Mouse (Mus musculus): Measurements from ENCODE around the gene Chpf2. TPM values are rescaled to one million over a fixed set of nuclear protein-coding genes. Genes with fewer than 3 reads are reported as not detected.
"Not testable (repeated sequence)": the region's sequence is repeated elsewhere in the genome, so short reads cannot be mapped to it uniquely, and the experiment has no call there.

Chpf2 gene
- polyA plus RNA-seq, 1 experiment: 9.1 TPM

DNA sequence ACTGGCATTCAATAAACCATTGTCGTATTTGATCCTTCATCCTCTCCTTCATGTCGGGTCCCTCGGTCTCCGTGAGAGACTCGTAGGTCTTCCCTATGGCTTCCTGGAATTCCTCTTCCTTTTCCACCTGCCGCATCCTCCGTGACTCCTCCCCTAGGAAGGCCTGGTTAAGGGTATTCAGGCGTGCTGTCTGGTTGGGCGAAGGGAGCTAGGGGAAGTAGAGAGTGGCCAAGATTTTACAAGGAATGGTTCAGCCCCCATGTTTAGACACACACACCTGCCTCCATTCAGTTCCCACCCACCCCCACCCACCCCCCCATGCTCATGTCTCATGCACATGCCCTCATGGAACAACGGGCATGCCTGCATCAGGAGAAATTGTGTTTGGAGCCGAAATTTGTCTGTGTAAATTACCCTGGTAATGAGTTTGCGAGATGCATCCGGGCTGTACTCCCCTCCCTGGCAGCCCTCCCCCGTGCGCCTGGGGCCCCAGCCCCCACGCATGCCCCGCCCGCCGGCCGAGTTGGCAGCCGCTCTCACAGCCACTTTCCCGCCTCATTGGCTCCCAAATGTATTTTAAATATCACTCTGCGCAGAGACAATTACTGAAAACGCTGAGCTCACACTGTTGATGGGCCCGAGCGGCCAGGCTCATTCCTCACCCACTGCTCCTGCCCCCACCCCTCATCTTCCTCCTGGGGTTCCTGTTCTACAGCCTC lies 35.8 kb upstream of the Chpf2 start:
- H3K27ac ChIP-seq (ENCODE audit: control insufficient read depth, insufficient read depth, low read depth, low read length): no peak overlapping the region
- H3K36me3 ChIP-seq (ENCODE audit: control insufficient read depth, insufficient read depth, low read length): no peaks in the 10 kb centered on the region
- TF ChIP-seq CTCF (IDR thresholded peaks at IDR 0.05; ENCODE audit: control insufficient read depth, insufficient read depth, insufficient replicate concordance, low read depth, low read length) (no peak), POLR2A (IDR thresholded peaks at IDR 0.05; ENCODE audit: control insufficient read depth, low read depth, low read length) (no peak)
- H3K27me3 ChIP-seq (ENCODE audit: control insufficient read depth, insufficient read depth, low read length): no peaks in the 10 kb centered on the region
- H3K4me3 ChIP-seq (ENCODE audit: control insufficient read depth, low read depth, low read length): no peak overlapping the region
- H3K4me1 ChIP-seq (ENCODE audit: control insufficient read depth, insufficient read depth, low read length): peaks cover 6% of the 10 kb centered on the region

DNA sequence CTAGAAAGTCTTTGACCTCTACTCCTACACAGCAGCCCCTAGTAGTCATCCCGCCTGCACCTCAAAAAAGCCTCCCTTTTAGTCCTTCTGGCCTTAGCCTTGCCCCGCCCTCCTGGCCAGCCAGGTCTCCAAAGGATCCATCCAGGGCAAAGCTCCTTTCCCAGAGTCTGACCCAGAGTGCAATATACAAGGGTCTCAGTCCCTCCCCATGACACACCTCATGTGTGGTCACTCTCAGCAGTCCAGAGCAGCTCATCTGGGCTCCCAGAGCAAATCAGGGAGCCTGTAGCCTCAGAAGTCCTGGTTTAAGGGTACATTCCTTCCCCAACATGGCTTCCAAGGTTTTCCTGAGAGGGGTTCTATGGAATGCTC lies 35.2 kb upstream of the Chpf2 start:
- H3K4me3 ChIP-seq (ENCODE audit: control insufficient read depth, low read depth, low read length): no peak overlapping the region

DNA sequence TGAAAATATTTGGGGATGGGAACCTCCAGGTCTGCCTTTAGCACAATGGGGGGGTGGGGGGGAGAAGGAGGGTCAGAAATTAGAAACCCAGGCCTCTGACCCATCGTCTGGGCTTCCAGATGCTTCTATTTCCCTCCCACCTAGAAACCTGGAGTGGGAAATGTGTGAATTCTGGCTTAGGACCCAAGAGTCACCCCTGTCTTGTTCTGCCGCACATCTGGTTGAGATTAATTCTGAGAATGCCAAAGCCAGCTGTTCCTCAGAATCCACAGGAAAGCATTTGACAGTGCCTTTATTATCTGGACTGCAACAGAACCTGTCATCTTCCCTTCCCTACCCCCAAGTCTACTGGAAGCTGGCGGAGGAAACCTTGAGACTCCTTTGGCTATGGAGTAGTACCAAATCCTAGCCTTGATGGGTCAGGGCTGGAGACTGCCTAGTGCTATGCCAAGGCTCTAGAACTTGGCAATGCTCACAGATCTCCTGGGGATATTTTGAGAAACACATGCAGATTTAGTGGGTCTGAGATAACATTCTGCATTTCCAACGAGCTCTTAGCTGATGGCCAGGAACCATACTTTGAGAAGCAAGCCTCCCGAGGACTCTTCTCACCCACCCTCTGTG lies 32.8 kb upstream of the Chpf2 start:
- Histone ChIP-seq H3K4me1 (ENCODE audit: control insufficient read depth, insufficient read depth, low read length) (peaks cover 6% of the 10 kb centered on the region), H3K27me3 (ENCODE audit: control insufficient read depth, insufficient read depth, low read length) (no peaks in the 10 kb centered on the region), H3K36me3 (ENCODE audit: control insufficient read depth, insufficient read depth, low read length) (no peaks in the 10 kb centered on the region), H3K27ac (ENCODE audit: control insufficient read depth, insufficient read depth, low read depth, low read length) (no peak overlapping the region), H3K4me3 (ENCODE audit: control insufficient read depth, low read depth, low read length) (peak overlapping the region; percentile 83)
- TF ChIP-seq POLR2A (IDR thresholded peaks at IDR 0.05; ENCODE audit: control insufficient read depth, low read depth, low read length): no peak
- no peak for TF ChIP-seq CTCF (IDR thresholded peaks at IDR 0.05; ENCODE audit: control insufficient read depth, insufficient read depth, insufficient replicate concordance, low read depth, low read length)

More for the DNA sequence above, 35.2 kb upstream of the Chpf2 start:
- no peak for TF ChIP-seq CTCF (IDR thresholded peaks at IDR 0.05; ENCODE audit: control insufficient read depth, insufficient read depth, insufficient replicate concordance, low read depth, low read length)
- no peak for TF ChIP-seq POLR2A (IDR thresholded peaks at IDR 0.05; ENCODE audit: control insufficient read depth, low read depth, low read length)
- Histone ChIP-seq H3K4me1 (ENCODE audit: control insufficient read depth, insufficient read depth, low read length) (peaks cover 6% of the 10 kb centered on the region), H3K27ac (ENCODE audit: control insufficient read depth, insufficient read depth, low read depth, low read length) (no peak overlapping the region), H3K27me3 (ENCODE audit: control insufficient read depth, insufficient read depth, low read length) (no peaks in the 10 kb centered on the region), H3K36me3 (ENCODE audit: control insufficient read depth, insufficient read depth, low read length) (no peaks in the 10 kb centered on the region)

DNA sequence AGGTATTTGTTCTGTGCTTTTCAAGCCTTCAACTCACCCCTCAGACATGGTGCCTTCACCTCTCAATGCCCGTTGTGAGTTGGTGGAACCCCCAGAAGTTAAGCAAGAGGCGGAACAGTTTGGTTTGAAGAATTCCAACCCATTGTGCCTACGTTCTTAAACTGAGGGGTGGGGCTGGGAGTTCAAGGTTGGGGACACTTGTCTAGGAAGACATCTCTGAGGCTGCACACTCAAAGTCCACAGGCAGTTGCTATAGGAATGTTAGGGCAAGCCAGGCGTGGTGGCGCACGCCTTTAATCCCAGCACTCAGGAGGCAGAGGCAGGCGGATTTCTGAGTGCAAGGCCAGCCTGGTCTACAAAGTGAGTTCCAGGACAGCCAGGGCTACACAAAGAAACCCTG lies 31.2 kb upstream of the Chpf2 start:
- Histone ChIP-seq H3K4me3 (ENCODE audit: control insufficient read depth, low read depth, low read length) (peak overlapping the region; percentile 83), H3K27ac (ENCODE audit: control insufficient read depth, insufficient read depth, low read depth, low read length) (peak overlapping the region; percentile 25; the same call in 1 of the 2 replicates)
- H3K36me3 ChIP-seq (ENCODE audit: control insufficient read depth, insufficient read depth, low read length); H3K27me3 ChIP-seq (ENCODE audit: control insufficient read depth, insufficient read depth, low read length); H3K4me1 ChIP-seq (ENCODE audit: control insufficient read depth, insufficient read depth, low read length): not testable (repeated sequence)

DNA sequence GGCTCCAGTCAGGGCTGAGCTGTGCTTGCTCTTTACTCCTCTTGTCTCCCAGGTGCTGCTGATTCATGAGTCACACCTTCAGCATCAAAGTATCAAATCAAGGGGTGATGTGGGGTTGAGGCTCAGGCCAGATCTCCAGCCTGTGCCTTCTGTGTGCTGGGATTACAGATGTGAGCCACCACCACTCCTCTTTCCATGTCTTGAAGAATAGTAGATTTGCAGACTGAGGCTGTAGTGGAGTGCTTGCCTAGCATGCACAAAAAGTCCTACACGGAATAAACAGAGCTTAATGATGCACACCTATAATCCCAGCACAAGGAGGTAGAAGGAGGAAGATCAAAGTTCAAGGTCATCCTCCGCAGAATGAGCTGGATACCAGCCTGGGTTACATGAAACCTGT lies 29.8 kb upstream of the Chpf2 start, which contains the start of gene 4931409K22Rik:
4931409K22Rik (minus strand) TSS at position 101 of the 400 bp plus-strand sequence.
- TF ChIP-seq POLR2A (IDR thresholded peaks at IDR 0.05; ENCODE audit: control insufficient read depth, low read depth, low read length): no peak
- no peak for TF ChIP-seq CTCF (IDR thresholded peaks at IDR 0.05; ENCODE audit: control insufficient read depth, insufficient read depth, insufficient replicate concordance, low read depth, low read length)
- no peak within 1 kb of the TSS for H3K27ac ChIP-seq (ENCODE audit: control insufficient read depth, insufficient read depth, low read depth, low read length)
- H3K4me3 ChIP-seq (ENCODE audit: control insufficient read depth, low read depth, low read length): peak within 1 kb of the TSS; percentile 35
- no peaks in the 10 kb centered on the region for H3K27me3 ChIP-seq (ENCODE audit: control insufficient read depth, insufficient read depth, low read length)
- peaks cover 6% of the 10 kb centered on the region for H3K4me1 ChIP-seq (ENCODE audit: control insufficient read depth, insufficient read depth, low read length)
- no peaks in the 10 kb centered on the region for H3K36me3 ChIP-seq (ENCODE audit: control insufficient read depth, insufficient read depth, low read length)

DNA sequence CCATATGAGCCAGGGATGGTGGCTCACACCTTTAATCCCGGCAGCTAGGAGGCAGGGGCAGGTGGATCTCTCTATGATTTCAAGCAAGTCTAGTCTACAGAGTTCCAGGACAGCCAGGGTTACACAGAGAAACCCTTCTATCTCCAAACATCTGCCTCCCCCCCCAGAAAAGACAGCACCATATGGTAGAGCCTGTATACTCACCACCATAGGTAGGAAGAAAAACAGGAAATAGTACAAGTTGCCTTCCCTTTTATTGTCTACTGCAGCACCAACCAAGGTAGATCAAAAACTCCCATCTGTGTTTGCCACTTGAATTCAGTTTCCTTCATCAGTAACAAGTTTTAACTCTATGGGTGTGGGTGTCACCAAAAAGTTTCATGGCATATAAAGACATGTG lies 10.6 kb upstream of the Chpf2 start:
- Histone ChIP-seq H3K27ac (ENCODE audit: control insufficient read depth, insufficient read depth, low read depth, low read length) (no peak overlapping the region), H3K4me1 (ENCODE audit: control insufficient read depth, insufficient read depth, low read length) (peaks cover 8% of the 10 kb centered on the region), H3K4me3 (ENCODE audit: control insufficient read depth, low read depth, low read length) (peak overlapping the region; percentile 96), H3K27me3 (ENCODE audit: control insufficient read depth, insufficient read depth, low read length) (no peaks in the 10 kb centered on the region), H3K36me3 (ENCODE audit: control insufficient read depth, insufficient read depth, low read length) (no peaks in the 10 kb centered on the region; the same call in 1 of the 2 replicates)
- no peak for TF ChIP-seq CTCF (IDR thresholded peaks at IDR 0.05; ENCODE audit: control insufficient read depth, insufficient read depth, insufficient replicate concordance, low read depth, low read length)
- TF ChIP-seq POLR2A (IDR thresholded peaks at IDR 0.05; ENCODE audit: control insufficient read depth, low read depth, low read length): no peak

DNA sequence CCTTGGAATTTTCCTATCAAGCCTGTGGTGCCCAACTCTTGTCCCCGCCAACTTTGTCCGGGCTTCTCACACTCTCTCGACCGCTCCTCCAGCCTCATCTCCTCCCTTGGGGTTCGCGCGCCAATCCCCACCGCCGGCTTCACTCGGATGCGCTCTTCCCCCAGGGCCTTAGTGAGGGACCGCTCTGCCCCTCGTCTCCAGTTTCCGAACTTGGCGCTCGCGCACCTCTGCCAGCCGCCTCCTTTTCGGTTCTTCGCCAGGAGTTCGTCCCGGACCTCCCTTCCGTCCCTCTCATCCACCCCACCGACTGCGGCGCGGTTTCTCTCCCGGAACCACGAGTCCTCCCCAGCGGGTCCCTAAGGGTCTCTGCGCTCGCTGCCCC lies 9.7 kb upstream of the Chpf2 start:
- Histone ChIP-seq H3K27me3 (ENCODE audit: control insufficient read depth, insufficient read depth, low read length) (no peaks in the 10 kb centered on the region), H3K36me3 (ENCODE audit: control insufficient read depth, insufficient read depth, low read length) (no peaks in the 10 kb centered on the region; the same call in 1 of the 2 replicates), H3K27ac (ENCODE audit: control insufficient read depth, insufficient read depth, low read depth, low read length) (peak overlapping the region; percentile 84), H3K4me3 (ENCODE audit: control insufficient read depth, low read depth, low read length) (peak overlapping the region; percentile 96), H3K4me1 (ENCODE audit: control insufficient read depth, insufficient read depth, low read length) (peaks cover 8% of the 10 kb centered on the region)
- TF ChIP-seq CTCF (IDR thresholded peaks at IDR 0.05; ENCODE audit: control insufficient read depth, insufficient read depth, insufficient replicate concordance, low read depth, low read length): no peak
- TF ChIP-seq POLR2A (IDR thresholded peaks at IDR 0.05; ENCODE audit: control insufficient read depth, low read depth, low read length): no peak
